Mouse (Mus musculus): ENCODE measurements around the gene Fn3k. TPM values are rescaled to one million over a fixed set of nuclear protein-coding genes. Genes with fewer than 3 reads are reported as not detected.

Fn3k gene
- polyA plus RNA-seq, 1 experiment from 2014 or later = 7.4 TPM

DNA sequence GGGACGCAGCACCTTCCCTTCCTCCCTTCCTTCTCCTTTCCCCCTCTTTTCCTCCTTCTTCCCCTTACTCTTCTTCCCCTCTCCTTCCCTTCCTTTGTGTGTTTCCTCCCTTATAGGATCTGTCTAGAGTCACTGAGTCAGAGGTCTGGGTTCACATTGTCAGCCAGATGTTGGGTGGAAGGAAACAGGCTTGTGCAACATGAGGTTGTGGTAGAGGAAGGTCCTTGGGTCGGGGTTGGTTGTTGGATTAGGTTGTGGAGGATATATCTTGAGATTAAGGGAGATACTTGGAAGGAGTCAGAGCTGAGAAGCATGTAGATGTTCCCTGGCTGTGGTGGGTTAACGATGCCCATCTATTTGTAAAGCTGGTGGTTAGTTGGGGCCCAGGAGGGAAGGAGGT, 40.1 kb downstream of the Fn3k start:
- Histone ChIP-seq H3K36me3 (peaks cover 19% of the 10 kb centered on the region), H3K9me3 (no peaks in the 10 kb centered on the region), H3K4me3 (no peak overlapping the region), H3K27ac (replicated peaks) (no peak overlapping the region), H3K27me3 (no peaks in the 10 kb centered on the region), H3K9ac (no peak overlapping the region), H3K4me2 (no peak overlapping the region), H3K4me1 (replicated peaks) (no peaks in the 10 kb centered on the region)
- 89% methylated on average over 3 of the region's 3 CpGs for WGBS
- ATAC-seq (ENCODE audit: low FRiP score, low read depth) = no peak

DNA sequence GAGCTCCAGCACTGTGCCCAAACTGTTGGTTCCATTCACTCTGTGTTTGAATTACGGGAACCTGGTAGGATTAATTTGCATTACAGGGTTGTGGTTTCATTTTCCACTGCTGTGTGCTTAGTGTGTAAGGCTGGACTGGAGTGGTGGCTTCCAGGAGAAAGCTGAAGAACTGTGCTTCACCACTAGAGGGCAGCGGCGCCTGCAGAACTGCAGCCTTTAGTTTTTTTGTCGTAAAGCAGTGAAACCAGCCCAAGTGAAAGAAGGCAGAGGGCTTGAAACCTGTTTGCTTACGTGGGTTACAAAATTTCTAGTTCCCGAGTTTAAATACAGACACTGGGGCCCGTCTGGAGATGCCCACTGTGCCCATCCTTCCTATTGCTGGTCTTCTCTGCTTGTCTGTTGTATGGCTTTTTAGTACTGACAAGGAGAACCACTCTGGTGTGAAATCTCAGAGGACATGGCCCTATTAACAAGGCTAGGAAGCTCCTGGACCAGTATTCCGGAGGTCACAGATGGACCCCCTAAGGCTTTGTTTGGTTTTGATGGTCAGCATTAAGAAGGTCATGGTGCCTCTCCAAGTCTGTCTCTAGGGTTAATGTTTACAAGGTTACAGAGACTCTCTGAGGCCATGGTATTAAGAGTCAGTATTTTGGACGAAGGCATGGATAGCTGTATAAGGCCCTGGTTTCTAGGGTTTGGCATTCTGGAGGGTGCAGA, 41.1 kb downstream of the Fn3k start:
- H3K4me3 ChIP-seq = no peak overlapping the region
- WGBS = 35% methylated on average over 9 of the region's 9 CpGs
- H3K27ac ChIP-seq (replicated peaks) = no peak overlapping the region
- no peaks in the 10 kb centered on the region for H3K27me3 ChIP-seq
- no peak overlapping the region for H3K4me2 ChIP-seq
- H3K36me3 ChIP-seq = peaks cover 16% of the 10 kb centered on the region
- ATAC-seq (ENCODE audit: low FRiP score, low read depth) = peak; percentile 63; the same call in 1 of the 2 replicates
- no peaks in the 10 kb centered on the region for H3K4me1 ChIP-seq (replicated peaks)
- H3K9ac ChIP-seq = no peak overlapping the region
- H3K9me3 ChIP-seq = no peaks in the 10 kb centered on the region

DNA sequence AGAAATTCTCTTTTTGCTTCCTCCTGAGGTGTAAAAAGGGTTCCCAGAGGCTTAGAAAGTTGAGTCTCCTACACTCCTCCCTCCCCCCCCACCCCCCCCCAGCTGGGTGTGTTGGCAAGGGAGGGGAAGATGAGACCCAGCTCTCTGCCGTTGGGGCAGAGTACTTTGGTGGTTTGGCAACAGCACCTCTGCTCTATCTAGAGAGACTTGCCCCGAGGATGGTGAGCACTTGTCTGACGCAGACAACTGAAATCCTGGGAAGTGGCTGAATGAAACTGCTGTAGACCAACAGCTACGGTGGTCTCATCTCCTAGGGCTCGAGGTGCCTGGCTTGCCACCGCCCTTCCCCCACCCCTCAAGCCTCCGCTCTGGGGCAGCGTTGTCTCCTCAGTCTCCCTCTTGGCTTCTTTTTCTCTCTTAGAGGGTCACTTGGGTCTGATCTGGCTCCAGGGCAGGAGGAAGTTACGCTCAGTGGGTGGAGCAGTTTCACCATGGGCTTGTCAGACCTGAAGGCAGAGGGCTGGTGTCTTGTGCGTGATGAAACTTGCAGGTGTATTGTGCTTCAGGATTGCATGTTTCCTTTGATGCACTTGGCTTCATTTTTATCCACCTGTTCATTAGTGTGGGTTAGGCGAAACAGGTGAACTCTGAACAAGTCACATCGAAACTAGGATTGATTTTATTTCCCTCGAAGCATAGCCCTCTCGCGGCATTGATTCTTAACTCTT, 44.9 kb downstream of the Fn3k start:
- Histone ChIP-seq H3K36me3 (peaks cover 14% of the 10 kb centered on the region), H3K9ac (no peak overlapping the region), H3K4me3 (no peak overlapping the region), H3K9me3 (no peaks in the 10 kb centered on the region), H3K27me3 (no peaks in the 10 kb centered on the region), H3K4me2 (no peak overlapping the region), H3K27ac (replicated peaks) (no peak overlapping the region), H3K4me1 (replicated peaks) (no peaks in the 10 kb centered on the region)
- WGBS = 93% methylated on average over 15 of the region's 15 CpGs
- no peak for ATAC-seq (ENCODE audit: low FRiP score, low read depth)

DNA sequence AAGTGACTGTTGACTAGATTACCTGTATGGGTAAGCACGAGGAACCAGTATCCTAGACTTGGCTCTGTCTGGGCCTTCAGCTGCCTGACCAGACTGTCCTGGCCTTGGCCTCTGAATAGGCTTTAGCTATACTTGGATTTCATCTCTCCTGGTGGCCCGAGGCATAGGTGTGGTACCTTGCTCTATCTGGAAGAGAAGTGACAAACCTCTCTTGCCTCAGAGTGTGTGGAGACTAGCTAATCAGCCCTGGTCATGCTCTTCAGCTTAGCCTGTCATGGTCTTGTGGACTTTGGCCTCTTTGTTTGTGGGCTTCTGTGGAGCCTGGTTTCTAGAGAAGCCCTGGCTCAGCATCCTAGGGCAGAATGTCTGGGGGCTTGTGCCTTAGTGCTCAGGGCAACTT, 46.4 kb downstream of the Fn3k start:
- H3K9ac ChIP-seq = no peak overlapping the region
- H3K4me3 ChIP-seq = no peak overlapping the region
- 90% methylated on average over 2 of the region's 2 CpGs for WGBS
- no peak for ATAC-seq (ENCODE audit: low FRiP score, low read depth)
- H3K27ac ChIP-seq (replicated peaks) = no peak overlapping the region
- H3K4me1 ChIP-seq (replicated peaks) = no peaks in the 10 kb centered on the region
- no peaks in the 10 kb centered on the region for H3K27me3 ChIP-seq
- peaks cover 10% of the 10 kb centered on the region for H3K36me3 ChIP-seq
- H3K4me2 ChIP-seq = no peak overlapping the region
- H3K9me3 ChIP-seq = no peaks in the 10 kb centered on the region

DNA sequence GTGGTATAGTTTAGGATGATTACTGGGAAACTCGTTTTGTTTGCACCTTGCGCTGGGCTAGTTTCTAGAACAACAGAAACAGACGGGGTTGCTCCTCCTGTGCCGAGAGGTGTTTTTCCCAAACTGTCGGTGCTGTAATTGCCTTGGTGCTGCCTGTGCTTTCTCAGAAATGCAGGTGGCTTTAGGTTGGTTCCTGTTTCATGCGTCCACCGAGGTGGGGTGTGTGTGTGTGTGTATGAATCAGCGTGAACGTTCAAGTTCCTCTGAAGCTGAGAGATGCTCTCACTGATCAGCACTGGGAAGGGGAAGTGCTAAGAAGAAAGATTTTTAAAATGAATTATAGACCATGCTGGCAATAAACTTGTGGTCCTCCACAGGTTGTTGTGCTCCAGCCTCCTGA, 51.2 kb downstream of the Fn3k start:
- 87% methylated on average over 9 of the region's 9 CpGs for WGBS
- no peaks in the 10 kb centered on the region for H3K9me3 ChIP-seq
- H3K36me3 ChIP-seq = peaks cover 3% of the 10 kb centered on the region; the same call in 1 of the 2 replicates
- no peaks in the 10 kb centered on the region for H3K27me3 ChIP-seq
- no peak overlapping the region for H3K9ac ChIP-seq
- no peak overlapping the region for H3K4me2 ChIP-seq
- ATAC-seq (ENCODE audit: low FRiP score, low read depth) = no peak
- H3K4me1 ChIP-seq (replicated peaks) = no peaks in the 10 kb centered on the region
- no peak overlapping the region for H3K4me3 ChIP-seq
- H3K27ac ChIP-seq (replicated peaks) = no peak overlapping the region

DNA sequence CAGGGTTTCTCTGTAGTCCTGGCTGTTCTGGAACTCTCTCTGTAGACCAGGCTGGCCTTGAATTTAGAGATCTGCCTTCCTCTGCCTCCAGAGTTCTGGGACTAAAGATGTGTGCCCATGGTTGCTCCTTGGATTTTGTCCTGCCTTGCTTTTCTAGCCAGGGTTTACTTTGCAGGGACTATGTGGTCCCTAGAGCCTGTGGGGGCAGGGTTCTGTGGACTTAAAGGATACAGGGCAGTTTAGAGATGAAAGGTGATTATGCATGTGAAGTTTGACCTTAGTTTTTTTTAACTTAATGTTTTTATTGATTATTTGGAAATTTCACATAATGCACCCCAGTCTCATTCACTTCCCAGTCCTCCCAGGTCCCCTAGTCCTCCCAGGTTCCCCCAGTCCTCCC, 55.9 kb downstream of the Fn3k start:
- Histone ChIP-seq H3K4me1 (replicated peaks) (no peaks in the 10 kb centered on the region), H3K4me3 (no peak overlapping the region), H3K9ac (no peak overlapping the region), H3K27ac (replicated peaks) (no peak overlapping the region), H3K9me3 (no peaks in the 10 kb centered on the region), H3K36me3 (0 out of 2 replicates have a peak, but pooled peaks cover 12% of the 10 kb centered on the region), H3K27me3 (no peaks in the 10 kb centered on the region), H3K4me2 (no peak overlapping the region)
- no peak for ATAC-seq (ENCODE audit: low FRiP score, low read depth)

Small RNA genes lying within 50 kb of the gene (microRNA-seq; reads per million reads assigned to microRNA genes)
- gene Mir7236 = not detected

Other genes starting within 250 kb of the Fn3k start
- 31.6 and 32.5 TPM in 2 replicates for gene Hexdc, start 230.5 kb upstream of the Fn3k start, polyA plus RNA-seq (2015; fragmentation: Nextera tagmentation; extraction: Ambion mirVana)
- 28.3 and 29.9 TPM in 2 replicates for gene Ogfod3, start 230.2 kb upstream of the Fn3k start, polyA plus RNA-seq (2015; fragmentation: Nextera tagmentation; extraction: Ambion mirVana)
- 36.9 and 37.4 TPM in 2 replicates for gene Cybc1, start 205.6 kb upstream of the Fn3k start, polyA plus RNA-seq (2015; fragmentation: Nextera tagmentation; extraction: Ambion mirVana)
- 81.6 and 86.8 TPM in 2 replicates for gene Narf, start 197.7 kb upstream of the Fn3k start, polyA plus RNA-seq (2015; fragmentation: Nextera tagmentation; extraction: Ambion mirVana)
- gene Foxk2, start 174.9 kb upstream of the Fn3k start, polyA plus RNA-seq (2015; fragmentation: Nextera tagmentation; extraction: Ambion mirVana) = 15.7 TPM in 2 replicates
- gene Wdr45b, start 80.5 kb upstream of the Fn3k start, polyA plus RNA-seq (2015; fragmentation: Nextera tagmentation; extraction: Ambion mirVana) = 83.0 and 85.1 TPM in 2 replicates
- gene Rab40b, start 46.7 kb upstream of the Fn3k start, polyA plus RNA-seq (2015; fragmentation: Nextera tagmentation; extraction: Ambion mirVana) = 11.4 and 12.1 TPM in 2 replicates
- gene Fn3krp, start 13.5 kb upstream of the Fn3k start, polyA plus RNA-seq (2015; fragmentation: Nextera tagmentation; extraction: Ambion mirVana) = 9.4 and 10.4 TPM in 2 replicates
- gene Tbcd, start 17.0 kb downstream of the Fn3k start, polyA plus RNA-seq (2015; fragmentation: Nextera tagmentation; extraction: Ambion mirVana) = 61.3 and 63.6 TPM in 2 replicates
- 0.40 and 0.41 TPM in 2 replicates for gene Zfp750, start 84.4 kb downstream of the Fn3k start, polyA plus RNA-seq (2015; fragmentation: Nextera tagmentation; extraction: Ambion mirVana)
- 6.6 and 7.9 TPM in 2 replicates for gene B3gntl1, start 238.2 kb downstream of the Fn3k start, polyA plus RNA-seq (2015; fragmentation: Nextera tagmentation; extraction: Ambion mirVana)

All from hindbrain, embryonic 15.5 days (tissue).